Mouse (Mus musculus) myocyte (in vitro differentiated cells): ENCODE measurements around the gene Pthlh. TPM values are rescaled to one million over a fixed set of nuclear protein-coding genes. Genes with fewer than 3 reads are reported as not detected.
"Not testable (repeated sequence)": the region's sequence is repeated elsewhere in the genome, so short reads cannot be mapped to it uniquely, and the experiment has no call there.

Experiments used
- H3K27me3 ChIP-seq: one replicate; pipeline ENCODE4 v1.6.1; 2011; ENCODE audit not compliant: control insufficient read depth, insufficient read depth, insufficient read length
- H3K36me3 ChIP-seq: one replicate; pipeline ENCODE4 v1.6.1; 2011; ENCODE audit not compliant: control insufficient read depth, insufficient read depth
- H3K4me2 ChIP-seq: one replicate; pipeline ENCODE4 v1.6.1; 2011; ENCODE audit warnings: low read depth, control low read depth
- H3K4me3 ChIP-seq: one replicate; pipeline ENCODE4 v1.5.1; 2011; ENCODE audit warnings: mild to moderate bottlenecking, control low read depth, moderate library complexity
- H3K79me2 ChIP-seq: one replicate; pipeline ENCODE4 v1.6.1; 2011; ENCODE audit not compliant: control insufficient read depth, insufficient read depth
- H3ac ChIP-seq: one replicate; pipeline ENCODE4 v1.6.1; 2011; ENCODE audit not compliant: control insufficient read depth, insufficient read length
- CEBPB ChIP-seq: IDR thresholded peaks from 2 replicates; pipeline ENCODE4 v1.6.1; 2011; ENCODE audit warnings: mild to moderate bottlenecking, moderate library complexity; ENCODE audit not compliant: poor library complexity, insufficient read depth, severe bottlenecking
- E2F4 ChIP-seq: IDR thresholded peaks from one replicate; pipeline ENCODE4 v1.6.1; 2011; ENCODE audit warnings: mild to moderate bottlenecking, control low read depth, moderate library complexity; ENCODE audit not compliant: insufficient read depth
- MAX ChIP-seq: IDR thresholded peaks from one replicate; pipeline ENCODE4 v1.6.1; 2011; ENCODE audit warnings: low read depth, mild to moderate bottlenecking, control low read depth
- MYOD1 ChIP-seq, 3 experiments: IDR thresholded peaks; one replicate each; pipeline ENCODE4 v1.6.1; 2011; ENCODE audit warnings: control low read depth in 2 of 3, low read depth in 2 of 3, mild to moderate bottlenecking in 2 of 3, moderate library complexity in 1 of 3; ENCODE audit not compliant: insufficient read length in 2 of 3, control insufficient read depth in 1 of 3
- MYOG ChIP-seq, 3 experiments: IDR thresholded peaks; one replicate each; pipeline ENCODE4 v1.6.1; 2011; ENCODE audit warnings: control low read depth in 2 of 3, low read depth in 2 of 3, mild to moderate bottlenecking in 2 of 3; ENCODE audit not compliant: insufficient read length in 2 of 3, control insufficient read depth in 1 of 3, insufficient read depth in 1 of 3
- POLR2A ChIP-seq: IDR thresholded peaks from one replicate; pipeline ENCODE4 v1.6.1; 2011; ENCODE audit warnings: low read depth, mild to moderate bottlenecking, control low read depth, moderate library complexity; ENCODE audit not compliant: insufficient read length
- POLR2AphosphoS2 ChIP-seq: IDR thresholded peaks from one replicate; pipeline ENCODE4 v1.6.1; 2011; ENCODE audit warnings: low read depth, control low read depth; ENCODE audit not compliant: insufficient read length
- REST ChIP-seq: IDR thresholded peaks from one replicate; pipeline ENCODE4 v1.6.1; 2011; ENCODE audit warnings: mild to moderate bottlenecking, control low read depth, moderate library complexity; ENCODE audit not compliant: insufficient read depth, insufficient read length
- SRF ChIP-seq: IDR thresholded peaks from one replicate; pipeline ENCODE4 v1.6.1; 2011; ENCODE audit warnings: low read depth; ENCODE audit not compliant: control insufficient read depth, insufficient read length
- TCF12 ChIP-seq: IDR thresholded peaks from one replicate; pipeline ENCODE4 v1.6.1; 2011; ENCODE audit warnings: mild to moderate bottlenecking, control low read depth; ENCODE audit not compliant: poor library complexity, insufficient read depth, severe bottlenecking
- TCF3 ChIP-seq: IDR thresholded peaks from one replicate; pipeline ENCODE4 v1.6.1; 2011; ENCODE audit warnings: low read depth, control low read depth; ENCODE audit not compliant: insufficient read length
- USF1 ChIP-seq: IDR thresholded peaks from one replicate; pipeline ENCODE4 v1.6.1; 2011; ENCODE audit warnings: low read depth, mild to moderate bottlenecking, control low read depth, moderate library complexity
- polyA plus RNA-seq: library from polyadenylated mRNA; unstranded; fragments of >200 nt; fragmentation: generic; extraction: Trizol; gene quantifications from one replicate; pipeline ENCODE4 v1.2.1, GENCODE M21; 2012; ENCODE audit warnings: missing spikeins

The Pthlh gene
- 0.18 TPM for polyA plus RNA-seq

DNA sequence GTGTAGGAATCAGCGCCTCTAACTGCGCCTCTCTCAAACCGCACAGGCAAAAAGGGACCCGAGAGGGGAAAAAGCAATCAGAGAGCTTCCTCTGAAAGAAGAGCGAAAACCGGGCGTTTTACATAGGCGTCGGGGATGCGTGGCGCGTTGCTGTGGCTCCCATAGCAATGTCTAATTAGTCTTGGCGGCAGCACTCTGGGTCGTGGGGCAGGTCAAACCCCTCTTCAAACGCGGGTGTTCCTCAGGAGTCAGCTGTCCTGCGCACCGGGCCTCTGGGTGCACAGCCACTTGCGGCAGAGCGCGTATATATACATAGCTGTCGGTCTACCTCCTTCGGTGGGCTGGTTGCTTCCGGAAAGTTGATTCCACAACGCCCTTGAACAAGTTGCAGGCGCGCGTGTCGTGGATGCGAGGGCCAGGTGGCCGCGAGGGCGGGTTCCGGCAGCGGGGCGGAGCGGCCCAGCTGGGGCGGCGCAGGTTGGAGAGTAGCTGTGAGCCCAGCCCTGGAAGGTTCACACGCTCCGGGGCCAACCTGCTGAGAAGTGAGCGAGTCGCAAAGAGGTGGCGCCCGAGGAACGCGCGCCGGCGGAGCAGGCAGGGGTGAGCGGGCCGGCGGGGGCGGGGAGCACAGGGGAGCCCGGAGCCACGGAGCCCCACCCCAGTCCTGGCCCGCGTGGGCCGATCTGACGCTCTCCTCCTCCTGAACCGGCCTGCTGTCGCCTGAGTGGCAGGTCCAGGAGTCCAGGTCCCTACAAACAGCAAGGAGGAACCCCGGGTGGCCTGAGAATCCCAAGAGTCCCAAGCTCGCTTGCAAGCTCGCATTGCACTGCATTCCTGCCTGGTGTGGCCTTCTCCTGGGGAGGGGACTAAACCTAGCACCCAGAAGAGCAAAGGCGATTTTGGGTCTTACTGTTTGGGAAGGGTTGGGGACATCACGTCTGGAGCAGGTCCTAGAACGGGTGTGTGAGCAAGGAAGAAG is at the start of gene Pthlh:
Gene Pthlh, minus strand, starts transcription at position 597 of the 979 bp plus-strand sequence.
- H3ac ChIP-seq, result no peak within 1 kb of the TSS
- peak within 1 kb of the TSS; percentile 17 for H3K4me3 ChIP-seq
- H3K27me3 ChIP-seq, result no peaks in the 10 kb centered on the region
- H3K79me2 ChIP-seq, result no peaks in the 10 kb centered on the region
- no peaks in the 10 kb centered on the region for H3K36me3 ChIP-seq
- H3K4me2 ChIP-seq, result peak within 1 kb of the TSS; percentile 88
- TF ChIP-seq MYOD1 (IDR thresholded peaks at IDR 0.05; ENCODE audit: control insufficient read depth in 1 of 3, insufficient read length in 2 of 3, low read depth in 2 of 3), result peak in 1 of 3 experiments; percentile 26
- no peak for TF ChIP-seq POLR2A
- peak in 1 of 3 experiments; percentile 7 for TF ChIP-seq MYOG (IDR thresholded peaks at IDR 0.05; ENCODE audit: control insufficient read depth in 1 of 3, insufficient read depth in 1 of 3, insufficient read length in 2 of 3, low read depth in 2 of 3)

DNA sequence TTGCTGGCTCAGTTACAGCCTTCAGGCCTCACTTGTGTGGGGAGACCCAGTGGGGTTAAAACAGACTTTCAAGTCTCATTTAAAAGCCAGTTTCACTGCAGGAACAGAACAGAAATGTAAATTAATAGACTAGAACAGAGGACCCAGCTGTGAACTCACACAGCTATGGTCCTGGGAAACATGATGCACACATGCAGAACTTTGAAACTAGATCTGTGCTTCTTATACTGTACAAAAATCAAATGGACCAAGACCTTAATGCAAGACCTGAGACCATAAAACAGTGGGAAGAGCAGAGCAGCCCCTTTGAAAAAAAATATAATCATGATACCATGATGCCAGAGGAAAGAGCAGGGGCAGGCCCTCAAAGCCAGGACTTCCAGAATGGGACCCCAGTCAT is 49.3 kb upstream of the Pthlh start:
- no peaks in the 10 kb centered on the region for H3K36me3 ChIP-seq
- no peak overlapping the region for H3K4me2 ChIP-seq
- H3K79me2 ChIP-seq, result no peaks in the 10 kb centered on the region
- no peak overlapping the region for H3ac ChIP-seq
- no peaks in the 10 kb centered on the region for H3K27me3 ChIP-seq
- no peak overlapping the region for H3K4me3 ChIP-seq
- TF ChIP-seq TCF12 (no peak), MYOD1 (IDR thresholded peaks at IDR 0.05; ENCODE audit: control insufficient read depth in 1 of 3, insufficient read length in 2 of 3, low read depth in 2 of 3) (no peak), E2F4 (no peak), MYOG (IDR thresholded peaks at IDR 0.05; ENCODE audit: control insufficient read depth in 1 of 3, insufficient read depth in 1 of 3, insufficient read length in 2 of 3, low read depth in 2 of 3) (no peak), USF1 (no peak), POLR2A (no peak), CEBPB (no peak), REST (no peak)

DNA sequence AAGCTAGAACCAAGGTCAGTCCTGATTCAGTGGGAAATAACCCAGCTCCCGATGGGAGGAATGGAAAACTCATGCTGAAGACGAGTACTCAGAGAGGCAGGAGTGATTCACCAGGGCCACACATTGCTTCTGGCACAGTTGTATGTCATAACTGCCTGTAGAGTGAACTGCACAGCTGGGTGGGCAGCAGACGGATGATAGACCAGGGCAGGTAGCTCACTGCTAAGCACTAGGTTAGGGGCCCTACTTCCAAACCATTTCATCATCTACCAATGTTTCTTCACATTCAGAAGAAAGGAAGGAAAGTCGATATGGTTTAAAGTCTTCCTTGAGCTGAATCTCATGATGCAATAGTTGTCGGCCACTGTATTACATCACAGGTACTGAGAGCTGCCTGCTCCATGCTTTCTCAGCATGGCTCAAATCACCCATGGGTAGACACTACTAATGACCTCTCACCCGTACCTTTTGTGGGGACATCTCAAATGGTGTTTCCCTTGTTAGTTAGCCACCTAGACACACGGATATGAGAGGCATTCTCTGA is 46.5 kb upstream of the Pthlh start:
- H3ac ChIP-seq, result no peak overlapping the region
- TF ChIP-seq MAX, result no peak
- TF ChIP-seq TCF3, result no peak
- no peak for TF ChIP-seq TCF12
- no peak for TF ChIP-seq POLR2AphosphoS2
- no peak for TF ChIP-seq CEBPB
- no peak for TF ChIP-seq SRF
- TF ChIP-seq USF1, result no peak
- no peak for TF ChIP-seq REST
- TF ChIP-seq MYOD1 (IDR thresholded peaks at IDR 0.05; ENCODE audit: control insufficient read depth in 1 of 3, insufficient read length in 2 of 3, low read depth in 2 of 3), result no peak
- TF ChIP-seq POLR2A, result no peak
- no peak for TF ChIP-seq MYOG (IDR thresholded peaks at IDR 0.05; ENCODE audit: control insufficient read depth in 1 of 3, insufficient read depth in 1 of 3, insufficient read length in 2 of 3, low read depth in 2 of 3)

DNA sequence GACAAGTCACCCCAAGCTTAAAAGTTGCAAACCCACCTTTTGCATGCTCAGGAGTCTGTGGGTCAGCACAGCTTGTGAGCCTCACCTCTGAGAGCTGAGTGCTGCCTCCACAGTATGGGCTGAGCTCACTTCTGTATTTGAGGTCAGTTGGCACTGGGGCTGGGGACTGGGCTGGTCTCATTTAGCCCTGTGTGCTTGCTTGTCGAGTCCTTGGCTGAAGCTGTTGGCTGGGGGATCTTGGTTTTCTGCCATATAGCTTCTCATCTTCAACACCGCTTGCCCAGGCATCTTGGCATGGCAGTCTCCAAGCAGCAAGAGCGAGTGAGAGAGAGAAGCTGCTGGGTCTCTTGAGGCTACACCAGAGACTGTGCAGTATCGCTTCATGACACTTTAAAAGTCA is 46.1 kb upstream of the Pthlh start:
- TF ChIP-seq MYOD1 (IDR thresholded peaks at IDR 0.05; ENCODE audit: control insufficient read depth in 1 of 3, insufficient read length in 2 of 3, low read depth in 2 of 3) (no peak), POLR2A (no peak), E2F4 (no peak), MAX (no peak), SRF (no peak), TCF3 (no peak), TCF12 (no peak), CEBPB (no peak), REST (no peak), POLR2AphosphoS2 (no peak), USF1 (no peak), MYOG (IDR thresholded peaks at IDR 0.05; ENCODE audit: control insufficient read depth in 1 of 3, insufficient read depth in 1 of 3, insufficient read length in 2 of 3, low read depth in 2 of 3) (no peak)
- H3K27me3 ChIP-seq, result no peaks in the 10 kb centered on the region
- no peaks in the 10 kb centered on the region for H3K36me3 ChIP-seq
- no peak overlapping the region for H3K4me2 ChIP-seq
- no peak overlapping the region for H3ac ChIP-seq
- H3K4me3 ChIP-seq, result no peak overlapping the region
- H3K79me2 ChIP-seq, result no peaks in the 10 kb centered on the region

More for the DNA sequence above, 46.5 kb upstream of the Pthlh start:
- Histone ChIP-seq H3K4me3 (no peak overlapping the region), H3K79me2 (no peaks in the 10 kb centered on the region), H3K36me3 (no peaks in the 10 kb centered on the region), H3K4me2 (no peak overlapping the region), H3K27me3 (no peaks in the 10 kb centered on the region)

DNA sequence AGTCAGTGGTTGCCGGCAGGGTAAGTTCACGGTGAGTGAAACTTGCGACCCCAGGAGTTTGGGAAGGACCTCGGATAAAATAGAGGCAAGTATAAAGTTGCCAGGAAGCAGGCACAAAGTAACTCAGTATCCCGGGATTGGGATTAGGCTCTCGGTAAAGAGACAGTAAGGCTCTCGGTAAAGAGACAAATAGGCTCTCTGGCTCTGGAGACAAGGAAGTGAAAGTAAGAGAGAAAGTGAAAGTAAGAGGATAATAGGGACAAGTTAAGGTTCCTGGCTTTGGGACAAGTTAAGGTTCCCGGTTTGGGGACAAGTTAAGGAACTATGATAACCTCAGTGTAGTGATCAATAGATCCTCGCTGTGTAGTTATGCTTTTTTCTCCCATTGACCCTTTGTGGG is 40.3 kb upstream of the Pthlh start:
- not testable (repeated sequence) for H3K4me3 ChIP-seq, H3ac ChIP-seq, H3K4me2 ChIP-seq, H3K79me2 ChIP-seq, H3K36me3 ChIP-seq, H3K27me3 ChIP-seq
